Mouse (Mus musculus): ENCODE data around the gene Bbs9.

- TF ChIP-seq EP300 (IDR thresholded peaks at IDR 0.05; ENCODE audit: insufficient read depth, low read depth, low read length) (no peak), POLR2A (IDR thresholded peaks at IDR 0.05; ENCODE audit: insufficient read depth, low read length) (no peak), CTCF (IDR thresholded peaks at IDR 0.05; ENCODE audit: low read depth, low read length) (peak; percentile 42)
These were observed 149.5 kb downstream of the Bbs9 start for GRCm38 (mm10) chr9:22624966-22625365.

All from ES-Bruce4 (cell line).